Mouse (Mus musculus): ENCODE data around the gene Sp1. TPM values are rescaled to one million over a fixed set of nuclear protein-coding genes. Genes with fewer than 3 reads are reported as not detected.

Sp1 gene
- 147 to 196 TPM (median 158 TPM) in 4 replicates for total RNA-seq (2023; ENCODE audit: inconsistent age)

DNA sequence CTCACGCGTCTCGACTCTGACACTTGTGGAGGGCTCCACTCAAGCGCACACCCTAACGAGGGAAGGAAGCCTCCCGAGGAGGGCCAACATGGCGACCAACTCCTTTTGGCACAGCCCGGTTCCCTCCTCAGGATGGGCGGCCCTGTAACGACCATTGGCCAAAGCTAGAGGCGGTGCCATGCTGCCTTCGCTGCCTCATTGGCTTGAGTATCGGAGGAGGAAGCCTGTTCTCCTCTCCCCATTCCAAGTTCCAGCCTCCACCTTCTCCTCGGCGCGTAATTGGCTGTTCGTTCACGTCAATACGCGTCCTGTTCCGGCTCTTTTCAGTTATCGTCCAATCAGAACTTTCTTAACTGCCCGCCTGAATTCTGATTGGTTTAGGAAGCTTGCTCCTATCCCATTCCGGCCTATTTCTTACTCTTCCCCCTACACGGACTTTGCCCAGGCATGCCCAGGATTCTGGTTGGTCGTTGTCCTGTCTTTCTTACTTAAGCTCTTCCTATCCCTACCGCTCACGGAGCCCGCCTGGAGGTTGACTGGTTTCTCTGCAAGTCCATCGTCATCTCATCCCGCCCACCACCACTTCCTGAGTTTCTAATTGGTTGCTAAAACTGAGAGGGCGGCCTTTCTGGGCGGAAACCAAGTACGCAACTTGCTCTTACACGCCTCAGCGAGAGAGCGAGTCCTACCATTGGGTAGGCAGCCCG, at the start of gene Sp1:
Gene Sp1 (plus strand): TSS at position 655 of the 707 bp plus-strand sequence.

DNA sequence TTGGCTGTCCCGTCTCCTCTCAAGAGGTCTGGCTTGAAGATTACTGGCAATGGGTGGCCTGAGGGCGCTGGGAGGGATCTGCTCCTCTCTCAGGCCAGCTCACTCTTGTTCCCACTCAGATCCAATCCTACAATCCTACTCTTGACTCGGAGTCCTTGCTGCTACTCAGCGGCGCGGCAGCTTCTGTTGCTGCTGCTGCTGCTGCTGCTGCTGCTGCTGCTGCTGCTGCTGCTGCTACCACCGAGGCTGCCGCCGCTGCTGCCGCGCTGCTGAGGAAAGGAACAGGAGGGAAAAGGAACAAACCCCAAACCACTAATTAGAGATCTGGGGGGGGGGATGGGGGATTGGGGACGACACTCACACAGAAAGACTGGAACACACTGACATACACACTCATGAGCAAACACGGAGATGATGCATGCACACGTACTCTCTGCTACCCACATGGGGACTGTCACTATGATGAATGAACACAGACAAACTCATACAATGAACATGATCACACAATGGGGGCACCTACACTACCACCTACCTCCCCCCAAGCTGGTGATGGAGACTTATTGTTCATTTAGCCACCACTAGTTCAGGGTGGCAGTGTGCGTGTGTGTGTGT, 39.1 kb upstream of the Sp1 start, which contains the start of gene Sp7:
Gene Sp7 (minus strand): TSS at position 450 of the 612 bp plus-strand sequence.

DNA sequence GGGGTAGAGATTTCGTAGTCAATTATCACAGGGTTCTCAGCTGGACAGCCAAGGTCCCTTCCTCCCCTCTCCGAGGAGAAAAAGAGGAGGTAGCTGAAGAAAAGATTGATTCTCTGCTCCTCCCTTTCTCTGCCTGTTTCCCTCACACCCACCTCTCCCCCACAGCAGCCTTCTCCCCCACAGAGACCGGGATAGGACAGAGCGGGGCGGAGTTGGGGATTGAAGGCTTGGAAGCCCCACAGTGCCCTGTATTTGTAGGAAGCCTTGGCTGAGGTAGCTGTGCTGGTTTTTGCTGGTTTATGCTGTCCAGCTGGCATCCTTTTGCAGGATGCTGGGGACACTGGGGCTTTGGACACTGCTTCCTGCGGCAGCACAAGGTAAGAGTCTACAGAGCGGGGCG, 39.2 kb downstream of the Sp1 start, which contains the start of gene Amhr2:
Gene Amhr2 (plus strand): TSS at position 222 of the 400 bp plus-strand sequence.

DNA sequence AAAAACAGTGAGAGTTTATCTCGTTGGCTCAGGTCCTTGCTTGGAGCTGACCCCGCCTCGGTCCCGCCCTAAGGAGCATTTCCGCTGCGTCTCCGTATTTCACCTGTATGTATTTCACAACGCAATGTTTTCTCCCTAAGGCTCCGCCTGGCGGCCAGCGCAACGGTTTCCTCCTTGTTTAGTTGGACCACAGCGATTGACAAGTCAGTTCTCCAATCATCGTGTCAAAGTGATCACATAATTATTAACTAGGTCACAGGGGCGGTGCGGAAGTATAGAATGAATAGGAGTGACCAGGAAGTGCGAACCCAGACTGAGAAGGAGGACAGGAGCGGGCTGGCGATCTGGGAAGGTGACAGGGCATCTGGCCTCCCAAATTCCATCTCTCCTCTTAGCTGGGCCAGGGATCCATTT, 53.0 kb downstream of the Sp1 start, which contains the start of gene Prr13:
Gene Prr13 (plus strand): TSS at position 125 of the 414 bp plus-strand sequence.

GRCm38 (mm10) chr15:102470183-102470604, 64.3 kb downstream of the Sp1 start, which contains the start of gene Pcbp2:
Gene Pcbp2, plus strand, starts transcription at chr15:102470539.

Other genes starting within 250 kb of the Sp1 start
- gene Zfp740, start 202.9 kb upstream of the Sp1 start, total RNA-seq (2023; ENCODE audit: inconsistent age), result 124 to 135 TPM (median 129 TPM) in 4 replicates
- gene Csad, start 201.4 kb upstream of the Sp1 start, total RNA-seq (2023; ENCODE audit: inconsistent age), result 25.7 to 32.5 TPM (median 28.9 TPM) in 4 replicates
- 156 to 194 TPM (median 184 TPM) in 4 replicates for gene Itgb7, start 174.2 kb upstream of the Sp1 start, total RNA-seq (2023; ENCODE audit: inconsistent age)
- gene Rarg, start 148.6 kb upstream of the Sp1 start, total RNA-seq (2023; ENCODE audit: inconsistent age), result 0.18 to 0.48 TPM (median 0.30 TPM) in 4 replicates
- not detected in 4 replicates for gene Gm9918, start 135.6 kb upstream of the Sp1 start, total RNA-seq (2023; ENCODE audit: inconsistent age)
- gene Mfsd5, start 126.7 kb upstream of the Sp1 start, total RNA-seq (2023; ENCODE audit: inconsistent age), result 29.3 to 35.7 TPM (median 32.0 TPM) in 4 replicates
- gene Espl1, start 109.9 kb upstream of the Sp1 start, total RNA-seq (2023; ENCODE audit: inconsistent age), result 1.1 to 3.4 TPM (median 1.9 TPM) in 4 replicates
- 474 to 547 TPM (median 525 TPM) in 4 replicates for gene Pfdn5, start 80.0 kb upstream of the Sp1 start, total RNA-seq (2023; ENCODE audit: inconsistent age)
- gene Myg1, start 74.4 kb upstream of the Sp1 start, total RNA-seq (2023; ENCODE audit: inconsistent age), result 45.9 to 63.6 TPM (median 58.0 TPM) in 4 replicates
- 60.2 to 71.7 TPM (median 65.2 TPM) in 4 replicates for gene Aaas, start 55.4 kb upstream of the Sp1 start, total RNA-seq (2023; ENCODE audit: inconsistent age)
- gene Sp7, start 39.0 kb upstream of the Sp1 start, total RNA-seq (2023; ENCODE audit: inconsistent age), result not detected in 4 replicates
- 0.29 to 4.4 TPM (median 2.5 TPM) in 4 replicates for gene Amhr2, start 39.2 kb downstream of the Sp1 start, total RNA-seq (2023; ENCODE audit: inconsistent age)
- gene Prr13, start 52.9 kb downstream of the Sp1 start, total RNA-seq (2023; ENCODE audit: inconsistent age), result 93.8 to 109 TPM (median 102 TPM) in 4 replicates
- 695 to 793 TPM (median 756 TPM) in 4 replicates for gene Pcbp2, start 64.4 kb downstream of the Sp1 start, total RNA-seq (2023; ENCODE audit: inconsistent age)
- 9.8 to 23.4 TPM (median 22.2 TPM) in 3 of 4 replicates, not detected in the other for gene Gm10337, start 97.6 kb downstream of the Sp1 start, total RNA-seq (2023; ENCODE audit: inconsistent age)
- 0.72 to 1.7 TPM (median 0.99 TPM) in 4 replicates for gene Map3k12, start 110.9 kb downstream of the Sp1 start, total RNA-seq (2023; ENCODE audit: inconsistent age)
- 41.2 to 56.9 TPM (median 44.9 TPM) in 4 replicates for gene Tarbp2, start 112.0 kb downstream of the Sp1 start, total RNA-seq (2023; ENCODE audit: inconsistent age)
- gene Npff, start 118.8 kb downstream of the Sp1 start, total RNA-seq (2023; ENCODE audit: inconsistent age), result 10.3 to 27.3 TPM (median 19.1 TPM) in 4 replicates
- 4.3 TPM in 1 of 4 replicates, not detected in the others for gene Gm28047, start 218.9 kb downstream of the Sp1 start, total RNA-seq (2023; ENCODE audit: inconsistent age)
- gene Atf7, start 219.3 kb downstream of the Sp1 start, total RNA-seq (2023; ENCODE audit: inconsistent age), result 118 to 134 TPM (median 127 TPM) in 4 replicates